Mouse (Mus musculus): ENCODE data around the gene Ptgs1.
"Not testable (repeated sequence)": the region's sequence is repeated elsewhere in the genome, so short reads cannot be mapped to it uniquely, and the experiment has no call there.

The Ptgs1 gene

GRCm38 (mm10) chr2:36230366-36230765 lies at the start of gene Ptgs1:
Ptgs1 (plus strand) TSS chr2:36230426.
- DNase-seq (ENCODE audit: low read depth, low spot score), result no peak
- Histone ChIP-seq H3K36me3 (ENCODE audit: control insufficient read depth, insufficient read depth, low read length, poor library complexity, severe bottlenecking) (no peaks in the 10 kb centered on the region), H3K27me3 (ENCODE audit: control insufficient read depth, insufficient read depth, low read length, poor library complexity, severe bottlenecking) (no peaks in the 10 kb centered on the region)

DNA sequence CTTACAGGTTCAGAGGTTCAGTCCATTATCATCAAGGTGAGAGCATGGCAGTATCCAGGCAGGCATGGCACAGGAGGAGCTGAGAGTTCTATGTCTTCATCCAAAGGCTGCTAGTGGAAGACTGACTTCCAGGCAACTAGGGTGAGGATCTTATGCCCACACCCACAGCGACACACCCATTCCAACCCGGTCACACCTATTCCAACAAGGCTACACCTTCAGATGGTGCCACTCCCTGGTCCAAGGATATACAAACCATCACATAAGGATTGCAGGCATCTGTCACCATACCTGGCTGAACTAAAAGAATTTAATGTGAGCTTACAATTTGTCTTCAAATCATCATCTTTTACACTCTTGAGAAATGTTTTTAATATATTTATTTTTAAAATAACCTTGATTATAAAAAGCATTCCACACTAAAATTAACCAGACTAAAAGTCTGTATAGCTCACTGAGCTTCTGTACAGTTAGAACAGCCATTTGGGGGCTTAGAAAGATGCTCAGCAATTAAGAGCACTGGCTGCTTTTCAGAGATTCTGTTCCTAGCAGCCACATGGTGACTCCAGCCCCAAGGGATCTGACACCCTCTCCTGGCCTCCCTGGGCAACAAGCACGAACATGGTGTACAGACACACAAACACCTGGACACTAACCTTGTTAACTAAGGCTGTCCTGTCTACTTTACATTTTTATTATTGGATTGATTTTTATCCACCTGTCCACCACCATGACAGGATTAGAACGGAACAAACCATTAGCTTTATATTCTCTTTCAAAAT lies 48.4 kb upstream of the Ptgs1 start:
- not testable (repeated sequence) for H3K27me3 ChIP-seq (ENCODE audit: control insufficient read depth, insufficient read depth, low read length, poor library complexity, severe bottlenecking); DNase-seq (ENCODE audit: low read depth, low spot score); H3K36me3 ChIP-seq (ENCODE audit: control insufficient read depth, insufficient read depth, low read length, poor library complexity, severe bottlenecking)

DNA sequence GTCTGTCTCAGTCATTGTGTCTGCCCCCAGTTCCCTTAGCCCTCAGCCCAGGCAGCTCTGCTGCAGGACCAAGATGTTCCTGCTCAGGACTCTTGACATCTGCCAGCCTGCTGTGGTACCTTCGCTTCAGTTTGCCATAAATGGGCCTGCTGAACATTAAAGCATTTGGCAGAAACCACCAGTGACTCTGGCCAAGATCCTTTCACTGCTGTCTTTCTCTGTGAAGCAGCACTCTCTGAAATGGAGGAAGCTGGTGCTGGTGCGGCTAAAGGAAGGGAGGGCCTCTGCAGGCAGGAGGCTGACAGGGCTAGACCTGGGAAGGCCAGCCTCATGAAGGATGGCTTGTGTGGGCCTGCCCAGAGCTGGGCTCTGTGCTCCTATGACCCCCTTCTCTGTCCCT lies 46.9 kb upstream of the Ptgs1 start:
- H3K36me3 ChIP-seq (ENCODE audit: control insufficient read depth, insufficient read depth, low read length, poor library complexity, severe bottlenecking), result 0 out of 2 replicates have a peak, but pooled peaks cover 5% of the 10 kb centered on the region
- DNase-seq (ENCODE audit: low read depth, low spot score), result no peak
- H3K27me3 ChIP-seq (ENCODE audit: control insufficient read depth, insufficient read depth, low read length, poor library complexity, severe bottlenecking), result no peaks in the 10 kb centered on the region

DNA sequence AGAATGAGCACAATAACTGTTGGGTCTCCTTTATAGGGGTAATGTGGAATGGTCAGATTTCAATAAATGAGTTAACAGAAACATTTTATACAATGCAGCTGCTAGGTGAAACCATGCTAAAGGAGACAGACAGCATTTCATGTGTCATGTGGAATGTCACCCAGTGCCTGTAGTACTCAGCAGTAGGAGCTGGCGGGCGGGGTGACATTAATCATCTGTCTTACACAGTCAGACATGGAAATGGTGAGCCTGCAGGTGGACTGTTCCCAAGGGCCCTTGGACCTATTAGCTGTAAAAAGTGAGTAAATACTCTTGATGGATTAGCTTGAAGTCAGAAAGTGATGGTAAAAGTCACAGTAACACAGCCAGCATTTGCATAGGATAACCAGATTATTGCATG lies 46.0 kb upstream of the Ptgs1 start:
- H3K27me3 ChIP-seq (ENCODE audit: control insufficient read depth, insufficient read depth, low read length, poor library complexity, severe bottlenecking), result no peaks in the 10 kb centered on the region
- H3K36me3 ChIP-seq (ENCODE audit: control insufficient read depth, insufficient read depth, low read length, poor library complexity, severe bottlenecking), result 0 out of 2 replicates have a peak, but pooled peaks cover 5% of the 10 kb centered on the region
- DNase-seq (ENCODE audit: low read depth, low spot score), result no peak

DNA sequence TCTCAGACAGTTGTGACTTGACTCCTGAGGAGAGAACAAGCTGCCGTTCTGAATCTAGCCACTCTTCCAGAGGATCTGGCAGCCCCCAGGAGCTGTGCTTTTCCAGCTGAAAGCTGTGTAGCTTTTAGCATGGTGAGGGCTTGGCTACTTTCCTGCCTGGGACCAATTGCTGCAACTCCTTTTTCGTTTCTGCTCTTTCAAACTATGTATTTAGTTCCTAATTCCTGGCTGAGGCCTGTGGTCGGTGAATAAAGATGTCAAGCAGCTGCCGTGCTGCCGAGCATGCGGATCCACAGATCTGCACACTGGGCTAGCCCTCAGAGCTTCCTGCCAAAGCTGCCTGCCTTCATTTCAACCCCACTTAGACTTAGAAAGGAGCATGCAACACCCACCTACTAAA lies 45.4 kb upstream of the Ptgs1 start:
- H3K27me3 ChIP-seq (ENCODE audit: control insufficient read depth, insufficient read depth, low read length, poor library complexity, severe bottlenecking), result no peaks in the 10 kb centered on the region
- no peak for DNase-seq (ENCODE audit: low read depth, low spot score)
- H3K36me3 ChIP-seq (ENCODE audit: control insufficient read depth, insufficient read depth, low read length, poor library complexity, severe bottlenecking), result 0 out of 2 replicates have a peak, but pooled peaks cover 5% of the 10 kb centered on the region

DNA sequence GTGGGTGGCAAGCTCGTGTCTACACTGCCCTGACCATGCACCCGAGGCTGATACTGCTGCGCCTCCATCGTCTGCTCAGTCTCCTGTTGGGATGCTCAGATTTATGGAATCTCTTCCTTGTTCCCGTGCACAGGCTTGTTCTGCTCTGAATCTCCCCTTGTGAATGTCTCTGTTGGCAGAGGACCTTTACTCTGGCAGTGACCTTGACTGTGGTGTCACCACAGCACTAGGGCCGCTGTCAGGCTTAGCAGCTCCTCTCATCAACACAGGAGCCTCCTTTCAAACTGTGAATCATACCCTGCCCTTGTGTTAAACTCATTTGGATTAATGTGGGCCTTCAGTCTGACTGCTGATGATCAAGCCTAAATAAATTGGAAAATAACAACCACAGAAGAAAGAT lies 41.0 kb upstream of the Ptgs1 start:
- not testable (repeated sequence) for H3K36me3 ChIP-seq (ENCODE audit: control insufficient read depth, insufficient read depth, low read length, poor library complexity, severe bottlenecking); H3K27me3 ChIP-seq (ENCODE audit: control insufficient read depth, insufficient read depth, low read length, poor library complexity, severe bottlenecking); DNase-seq (ENCODE audit: low read depth, low spot score)

DNA sequence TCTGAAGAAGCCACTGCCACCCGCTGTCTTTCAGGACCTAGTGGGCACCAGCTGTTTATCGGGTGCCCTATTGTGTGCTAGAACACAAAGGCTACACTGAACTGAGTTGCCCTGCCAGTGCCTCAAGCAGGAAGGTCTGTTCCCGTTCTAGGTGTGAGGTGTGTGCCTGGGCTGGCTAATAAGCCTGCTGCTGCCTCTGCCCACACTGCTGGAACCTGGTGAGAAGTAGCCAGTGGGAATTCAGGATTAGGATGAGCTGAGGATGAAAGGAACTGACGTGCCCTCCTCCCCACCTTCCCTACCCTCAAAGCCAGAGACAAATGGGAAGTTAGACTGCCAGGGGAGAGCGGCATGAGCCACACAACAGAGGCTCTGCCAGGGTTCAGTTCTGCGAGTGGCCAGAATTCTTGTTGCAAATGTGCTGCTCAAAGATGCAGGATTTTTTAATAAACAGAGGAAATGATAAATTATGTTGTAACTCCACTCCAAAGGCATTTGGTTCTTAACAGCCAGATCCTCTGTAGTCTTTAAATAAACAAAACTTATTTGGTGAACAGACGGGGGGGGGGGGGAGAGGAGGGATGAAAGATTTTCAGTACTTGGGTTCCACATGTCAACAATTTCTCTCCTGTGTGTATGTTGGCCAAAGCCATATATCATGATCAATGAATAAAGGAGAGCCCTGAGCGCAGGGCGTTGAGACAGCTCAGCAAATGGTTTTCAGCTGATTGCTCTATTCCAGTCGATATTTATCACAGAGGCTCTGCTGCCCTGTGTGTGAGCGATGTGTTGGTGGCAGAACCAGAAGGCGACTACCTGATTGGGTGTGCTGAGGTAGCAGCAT lies 38.9 kb upstream of the Ptgs1 start:
- no peaks in the 10 kb centered on the region for H3K27me3 ChIP-seq (ENCODE audit: control insufficient read depth, insufficient read depth, low read length, poor library complexity, severe bottlenecking)
- DNase-seq (ENCODE audit: low read depth, low spot score), result no peak
- 0 out of 2 replicates have a peak, but pooled peaks cover 2% of the 10 kb centered on the region for H3K36me3 ChIP-seq (ENCODE audit: control insufficient read depth, insufficient read depth, low read length, poor library complexity, severe bottlenecking)

- Histone ChIP-seq H3K36me3 (ENCODE audit: control insufficient read depth, insufficient read depth, low read length, poor library complexity, severe bottlenecking) (no peaks in the 10 kb centered on the region), H3K27me3 (ENCODE audit: control insufficient read depth, insufficient read depth, low read length, poor library complexity, severe bottlenecking) (no peaks in the 10 kb centered on the region)
- no peak for DNase-seq (ENCODE audit: low read depth, low spot score)
Measured at GRCm38 (mm10) chr2:36197021-36197420, 33.2 kb upstream of the Ptgs1 start.

- DNase-seq (ENCODE audit: low read depth, low spot score), result no peak
- no peaks in the 10 kb centered on the region for H3K36me3 ChIP-seq (ENCODE audit: control insufficient read depth, insufficient read depth, low read length, poor library complexity, severe bottlenecking)
Measured at GRCm38 (mm10) chr2:36197919-36198881, 32.0 kb upstream of the Ptgs1 start.

DNA sequence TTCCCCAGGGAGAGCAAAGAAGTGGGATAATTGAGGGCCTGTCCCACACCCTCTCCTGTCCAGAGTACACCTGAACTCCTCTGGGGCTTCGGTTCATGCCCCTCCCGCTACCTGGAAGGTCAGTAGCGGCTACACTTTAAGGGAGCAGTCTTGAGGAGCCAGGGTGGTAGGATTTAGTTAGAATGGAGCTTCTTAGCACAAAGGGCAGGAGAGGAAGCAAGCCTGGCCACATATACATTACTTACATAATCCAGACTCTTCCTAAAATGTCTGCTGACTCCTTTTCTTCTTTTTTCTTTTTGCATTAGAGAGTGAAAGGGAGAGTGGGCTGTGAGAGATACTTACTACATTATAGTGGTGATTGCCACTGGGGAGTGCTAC lies 31.4 kb upstream of the Ptgs1 start:
- no peaks in the 10 kb centered on the region for H3K27me3 ChIP-seq (ENCODE audit: control insufficient read depth, insufficient read depth, low read length, poor library complexity, severe bottlenecking)
- no peaks in the 10 kb centered on the region for H3K36me3 ChIP-seq (ENCODE audit: control insufficient read depth, insufficient read depth, low read length, poor library complexity, severe bottlenecking)
- no peak for DNase-seq (ENCODE audit: low read depth, low spot score)

More at GRCm38 (mm10) chr2:36197919-36198881, 32.0 kb upstream of the Ptgs1 start:
- H3K27me3 ChIP-seq (ENCODE audit: control insufficient read depth, insufficient read depth, low read length, poor library complexity, severe bottlenecking), result no peaks in the 10 kb centered on the region

DNA sequence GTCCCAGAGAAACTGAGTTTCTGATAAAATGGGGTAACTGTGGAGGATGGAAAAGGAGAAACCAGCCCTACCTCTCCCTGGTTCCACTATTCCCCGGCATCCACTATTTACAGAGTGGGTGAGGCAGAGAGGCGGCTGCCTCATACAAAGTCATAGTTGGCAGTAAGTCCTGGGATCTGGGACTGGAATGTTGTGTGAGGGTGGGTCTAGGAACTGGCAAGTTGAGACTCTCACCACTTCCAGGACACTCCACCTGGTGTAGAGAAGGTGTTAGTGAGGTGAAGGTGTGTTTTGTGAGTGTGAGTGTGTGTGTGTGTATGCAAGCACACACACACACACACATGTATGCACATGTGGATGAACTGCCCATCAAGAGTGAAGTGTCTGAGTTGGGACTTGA lies 29.4 kb upstream of the Ptgs1 start:
- H3K27me3 ChIP-seq (ENCODE audit: control insufficient read depth, insufficient read depth, low read length, poor library complexity, severe bottlenecking), result no peaks in the 10 kb centered on the region
- DNase-seq (ENCODE audit: low read depth, low spot score), result no peak
- H3K36me3 ChIP-seq (ENCODE audit: control insufficient read depth, insufficient read depth, low read length, poor library complexity, severe bottlenecking), result no peaks in the 10 kb centered on the region

- no peak for DNase-seq (ENCODE audit: low read depth, low spot score)
- H3K27me3 ChIP-seq (ENCODE audit: control insufficient read depth, insufficient read depth, low read length, poor library complexity, severe bottlenecking), result no peaks in the 10 kb centered on the region
- no peaks in the 10 kb centered on the region for H3K36me3 ChIP-seq (ENCODE audit: control insufficient read depth, insufficient read depth, low read length, poor library complexity, severe bottlenecking)
Measured at GRCm38 (mm10) chr2:36201756-36202610, 28.2 kb upstream of the Ptgs1 start.

GRCm38 (mm10) chr2:36202611-36202880 lies 27.7 kb upstream of the Ptgs1 start:
- DNase-seq (ENCODE audit: low read depth, low spot score), result no peak
- H3K27me3 ChIP-seq (ENCODE audit: control insufficient read depth, insufficient read depth, low read length, poor library complexity, severe bottlenecking), result no peaks in the 10 kb centered on the region
- no peaks in the 10 kb centered on the region for H3K36me3 ChIP-seq (ENCODE audit: control insufficient read depth, insufficient read depth, low read length, poor library complexity, severe bottlenecking)

Data from splenic B cell, adult 2 months (primary cell).